Mouse (Mus musculus): ENCODE measurements around the gene Rad1.

Gene Rad1

DNA sequence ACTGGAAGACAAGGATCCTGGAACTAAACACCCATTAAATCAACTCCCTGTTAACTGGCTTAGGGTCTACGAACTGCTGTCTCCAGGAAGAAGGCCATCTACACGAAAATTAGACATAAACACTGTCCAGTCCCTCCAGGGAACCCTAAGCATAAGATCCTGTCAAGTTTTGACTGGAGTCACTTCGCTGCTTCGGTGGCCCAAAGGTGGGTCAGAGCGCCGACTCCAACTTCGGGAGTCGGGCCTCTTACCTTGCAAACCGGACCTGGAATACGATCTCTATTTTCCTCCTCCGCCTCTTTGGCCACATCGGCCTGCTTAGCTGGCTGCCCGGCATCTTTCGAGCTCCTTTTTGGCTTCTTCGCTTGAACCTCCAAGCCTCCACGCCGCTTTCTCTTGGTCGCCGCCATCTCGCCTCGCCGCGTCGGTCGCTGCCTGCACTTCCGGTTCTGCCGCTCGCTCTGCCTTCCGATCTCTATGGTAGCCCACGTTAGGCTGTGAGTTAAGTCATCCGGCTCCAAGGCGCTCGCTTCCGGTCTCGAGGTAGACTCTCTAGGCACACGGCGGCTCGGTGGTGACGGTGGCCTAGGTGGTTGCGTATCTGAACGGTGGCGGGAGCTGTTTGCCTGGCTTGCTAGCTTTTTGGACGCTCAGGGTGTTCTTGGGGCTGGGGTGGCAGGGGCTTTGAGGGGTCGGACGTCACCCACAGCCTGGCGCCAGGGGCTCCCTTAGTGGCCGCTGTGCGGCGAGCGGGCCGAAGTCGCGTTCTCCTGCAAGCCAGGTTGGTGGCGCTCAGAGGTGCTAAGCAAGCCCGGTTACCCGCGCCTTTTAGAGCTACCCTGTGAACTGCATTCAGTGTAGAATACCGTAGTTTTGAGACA lies at the start of gene Rad1, which contains the start of gene Brix1:
Gene Rad1, plus strand, starts transcription at position 535 of the 881 bp plus-strand sequence.
Gene Brix1, minus strand, starts transcription at position 464 of the 881 bp plus-strand sequence.
- in situ Hi-C loops (cut with MboI, MseI), result loop anchor here (25.0 kb wide), 1 partner anchor 1348 kb away; the partner anchor contains the start of gene Lmbrd2

DNA sequence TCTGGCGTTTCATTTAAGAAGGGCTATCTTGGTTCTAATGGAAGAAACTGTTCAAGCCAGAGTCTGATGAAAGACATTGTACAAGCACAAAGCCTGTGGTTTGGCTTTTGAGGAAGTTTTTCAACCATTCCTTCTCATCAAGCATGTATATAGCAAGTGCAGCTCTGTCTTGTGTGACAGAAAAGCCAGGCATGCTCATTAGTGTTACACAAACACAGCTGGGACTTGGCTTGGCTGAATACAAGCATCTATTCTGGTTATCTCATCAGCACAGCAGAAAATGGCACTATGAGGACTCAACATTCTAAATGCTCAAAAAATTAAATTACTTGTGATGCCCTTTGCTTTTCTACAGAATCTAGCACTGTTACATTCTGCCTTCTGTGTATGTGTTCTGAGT lies 48.9 kb upstream of the Rad1 start:
- in situ Hi-C loops (cut with MboI, MseI), result no loop called here

DNA sequence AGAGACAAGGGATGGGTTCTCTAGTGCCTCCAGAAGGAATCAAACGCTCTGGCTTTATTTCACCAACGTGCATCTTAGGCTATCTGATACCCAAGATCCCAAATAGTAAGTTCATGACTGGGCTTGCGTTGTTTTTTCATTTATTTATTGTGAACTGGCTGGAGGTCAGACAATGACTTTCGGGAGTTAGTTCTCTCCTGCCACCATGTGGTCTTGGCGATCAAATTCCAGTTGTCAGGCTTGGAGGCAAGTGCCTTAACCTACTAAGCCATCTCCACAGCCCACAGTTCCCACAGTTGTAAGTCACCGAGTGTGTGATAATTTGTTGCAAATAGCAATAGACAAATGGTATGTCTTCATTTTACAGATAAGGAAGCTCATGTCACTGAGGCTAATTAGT lies 45.9 kb upstream of the Rad1 start:
- in situ Hi-C loops (cut with MboI, MseI), result no loop called here

- in situ Hi-C loops (cut with MboI, MseI), result no loop called here
Measured at GRCm38 (mm10) chr15:10441493-10441892, 44.3 kb upstream of the Rad1 start.

DNA sequence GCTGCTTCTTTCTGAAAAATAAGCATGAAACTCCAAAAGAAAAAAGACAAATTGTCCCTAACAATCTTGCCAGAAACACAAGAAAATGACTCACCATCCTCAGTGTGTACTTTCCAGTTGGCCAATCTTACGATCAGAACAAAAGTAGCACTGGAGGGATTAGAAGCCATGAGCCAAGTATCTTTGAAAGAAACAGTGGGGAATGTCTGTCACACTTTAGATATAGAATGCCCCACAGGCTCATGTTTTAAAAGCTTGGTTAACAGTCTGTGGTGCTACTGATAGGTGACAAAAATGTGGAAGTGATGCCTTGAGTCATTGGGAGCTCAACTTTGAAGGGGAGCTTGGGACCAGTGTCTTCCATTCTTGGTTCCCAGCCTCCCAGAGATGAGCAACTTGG lies 43.5 kb upstream of the Rad1 start:
- in situ Hi-C loops (cut with MboI, MseI), result no loop called here

- in situ Hi-C loops (cut with MboI, MseI), result no loop called here
Measured at GRCm38 (mm10) chr15:10447102-10447501, 38.7 kb upstream of the Rad1 start.

DNA sequence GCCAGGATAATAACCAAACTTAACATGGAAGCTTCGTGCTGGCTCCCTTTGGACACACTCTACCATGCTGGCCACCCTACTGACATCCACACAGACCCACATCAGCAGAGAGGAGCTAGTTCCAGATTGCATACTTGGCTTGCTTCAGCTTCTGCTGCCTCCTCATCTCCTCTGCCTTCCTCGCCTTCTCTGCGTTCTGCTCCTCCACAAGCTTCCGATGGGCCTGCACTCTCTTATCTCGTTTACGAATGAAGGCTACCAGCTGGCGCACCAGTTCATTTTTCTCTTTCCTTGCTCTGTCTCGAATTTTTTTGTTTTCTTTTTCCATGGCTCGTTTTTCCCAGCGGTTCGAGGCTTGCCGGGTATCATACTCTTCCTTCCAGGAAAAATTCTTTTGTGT lies 24.8 kb upstream of the Rad1 start:
- in situ Hi-C loops (cut with MboI, MseI), result loop anchor here (10.0 kb wide), 1 partner anchor 914 kb away; no protein-coding TSS in a partner anchor

DNA sequence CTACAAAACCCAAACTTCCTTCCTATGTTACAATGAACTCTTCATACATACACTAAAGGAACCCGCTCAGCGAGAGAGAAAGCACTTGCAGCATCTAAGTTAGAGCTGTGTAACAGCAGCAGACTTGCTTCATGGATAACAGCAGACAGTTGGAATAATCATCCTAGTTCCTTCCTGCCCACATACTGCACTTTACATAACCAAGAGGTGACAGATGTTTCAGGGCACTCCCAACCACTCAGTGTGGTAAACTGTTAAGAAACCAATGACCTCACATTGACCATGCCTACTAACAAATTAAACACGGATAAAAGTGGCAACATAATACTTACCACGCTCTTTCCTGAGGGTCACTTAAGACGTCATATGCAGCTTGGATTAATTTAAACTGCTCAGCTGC lies 22.3 kb upstream of the Rad1 start:
- in situ Hi-C loops (cut with MboI, MseI), result loop anchor here (10.0 kb wide), 1 partner anchor 911 kb away; no protein-coding TSS in a partner anchor

DNA sequence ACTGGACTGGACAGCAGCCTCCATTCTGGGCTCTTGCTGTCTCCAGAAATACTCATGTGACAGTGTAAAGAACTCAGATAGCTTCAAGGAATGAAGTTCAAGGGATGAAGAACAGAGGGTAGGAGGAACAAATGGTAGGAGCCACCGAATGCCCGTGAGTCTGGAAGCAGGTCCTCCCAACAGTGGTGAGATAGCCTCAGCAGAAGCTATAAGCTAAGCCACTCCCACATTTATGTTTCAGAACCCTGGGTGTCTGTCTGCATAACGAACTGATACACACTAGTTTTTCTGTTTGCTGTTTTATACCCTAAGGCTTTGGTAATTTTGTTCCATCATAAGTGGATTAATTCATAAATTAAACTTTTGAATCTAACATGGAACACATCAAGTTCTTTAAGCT lies 21.1 kb upstream of the Rad1 start:
- in situ Hi-C loops (cut with MboI, MseI), result loop anchor here (10.0 kb wide), 1 partner anchor 910 kb away; no protein-coding TSS in a partner anchor

- in situ Hi-C loops (cut with MboI, MseI), result loop anchor here (10.0 kb wide), 1 partner anchor 906 kb away; no protein-coding TSS in a partner anchor
Measured at GRCm38 (mm10) chr15:10468761-10469160, 17.1 kb upstream of the Rad1 start.

DNA sequence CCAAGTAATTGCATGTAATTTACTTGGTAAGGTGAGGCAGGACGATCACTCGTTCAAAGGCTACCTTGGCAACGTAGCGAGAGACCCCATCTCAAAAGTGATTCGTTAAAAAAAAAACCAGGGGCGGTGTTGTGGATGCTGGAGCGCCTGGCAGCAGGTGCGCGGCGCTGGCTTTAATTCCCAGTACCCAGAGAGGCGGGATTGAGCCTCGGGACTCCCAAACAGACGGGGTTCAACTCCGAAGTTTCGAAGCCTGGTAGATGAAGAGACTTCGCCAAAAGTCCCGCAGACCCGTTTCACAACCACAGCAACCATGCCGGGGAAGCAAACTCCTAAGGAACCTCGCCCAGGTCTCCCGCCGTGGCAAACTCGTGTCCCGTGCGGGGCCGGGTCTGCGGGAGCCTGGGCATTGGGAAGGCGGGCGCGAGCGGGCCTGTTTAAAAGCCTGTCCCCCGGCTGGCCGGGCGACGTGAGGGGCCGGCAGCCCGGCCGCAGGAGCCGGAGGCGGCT lies 16.1 kb upstream of the Rad1 start:
- in situ Hi-C loops (cut with MboI, MseI), result loop anchor here (10.0 kb wide), 1 partner anchor 905 kb away; no protein-coding TSS in a partner anchor

DNA sequence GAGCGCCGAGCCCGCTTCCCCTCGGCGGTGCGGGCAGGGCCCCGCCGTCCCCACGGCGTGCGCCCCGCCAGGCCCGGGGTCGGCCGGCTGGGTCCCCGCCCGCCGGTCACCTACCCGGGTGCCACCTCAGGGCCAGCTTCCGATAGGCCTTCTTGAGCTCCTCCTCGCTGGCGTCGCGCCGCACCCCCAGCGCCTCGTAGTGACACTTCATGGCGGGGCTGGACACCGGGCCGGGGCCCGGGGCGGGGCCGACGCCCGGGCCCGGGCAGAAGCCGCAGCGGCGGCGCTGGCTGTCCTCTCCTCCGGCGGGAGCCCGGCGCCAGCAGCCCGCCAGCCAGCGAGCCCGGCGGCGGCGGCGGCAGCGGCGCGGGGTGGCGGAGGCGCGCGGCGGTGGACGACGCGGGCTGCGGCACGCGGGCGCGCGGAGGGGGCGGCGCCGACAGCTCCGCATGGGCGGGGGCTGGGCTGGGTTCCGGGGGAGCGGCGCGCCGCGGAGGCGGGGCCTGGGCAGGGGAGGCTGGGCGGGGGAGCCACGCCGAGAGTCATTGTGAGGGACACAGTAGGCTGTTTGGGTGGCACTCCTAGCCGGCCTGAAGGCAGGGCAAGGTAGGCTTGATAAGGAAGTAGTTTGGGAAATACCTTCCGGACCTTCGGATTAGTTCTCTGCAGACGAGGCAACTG lies 15.5 kb upstream of the Rad1 start, which contains the start of gene Dnajc21:
Gene Dnajc21, minus strand, starts transcription at position 366 of the 681 bp plus-strand sequence.
- in situ Hi-C loops (cut with MboI, MseI), result no loop called here

DNA sequence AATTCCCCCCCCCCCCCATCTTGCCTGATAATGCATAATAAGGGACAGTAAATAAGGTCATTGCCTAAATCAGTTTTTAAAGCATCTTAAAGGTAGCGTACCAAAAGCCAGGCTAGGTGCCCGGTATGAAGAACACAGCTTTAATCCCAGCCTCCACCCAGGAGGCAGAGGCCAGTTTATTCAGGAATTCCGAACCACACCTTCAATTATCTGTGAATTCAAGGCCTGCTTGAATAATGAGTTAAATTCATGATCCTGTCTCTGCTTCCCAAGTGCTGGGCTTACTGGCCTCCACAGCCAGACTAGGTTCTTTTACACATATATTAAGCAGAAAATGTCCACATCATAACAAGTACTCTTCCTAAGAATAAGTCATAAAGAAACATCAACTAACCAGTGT lies 14.9 kb upstream of the Rad1 start:
- in situ Hi-C loops (cut with MboI, MseI), result no loop called here

DNA sequence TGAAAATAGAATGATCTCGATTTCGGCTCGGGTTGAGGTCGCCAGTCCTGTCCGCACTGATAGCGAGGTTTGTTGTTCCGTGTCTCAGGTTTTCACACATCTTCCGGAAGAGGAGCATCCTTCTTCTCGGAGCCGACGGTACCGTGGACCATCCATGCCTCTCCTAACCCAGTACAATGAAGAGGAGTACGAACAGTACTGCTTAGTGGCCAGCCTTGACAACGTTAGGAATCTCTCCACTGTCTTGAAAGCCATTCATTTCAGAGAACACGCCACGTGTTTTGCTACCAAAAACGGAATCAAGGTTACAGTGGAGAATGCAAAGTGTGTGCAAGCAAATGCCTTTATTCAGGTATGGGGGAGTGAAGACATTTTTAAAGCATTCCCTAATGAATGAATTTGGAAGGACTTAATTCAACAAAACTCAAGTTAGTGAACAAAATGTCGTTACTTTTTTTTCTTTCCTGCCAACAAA lies 584 bp downstream of the Rad1 start:
- in situ Hi-C loops (cut with MboI, MseI), result loop anchor here (25.0 kb wide), 1 partner anchor 1349 kb away; the partner anchor contains the start of gene Lmbrd2

GRCm38 (mm10) chr15:10487246-10487645 lies 1.4 kb downstream of the Rad1 start:
- in situ Hi-C loops (cut with MboI, MseI), result loop anchor here (25.0 kb wide), 1 partner anchor 1350 kb away; the partner anchor contains the start of gene Lmbrd2

GRCm38 (mm10) chr15:10490101-10490500 lies 4.3 kb downstream of the Rad1 start:
- in situ Hi-C loops (cut with MboI, MseI), result loop anchor here (10.0 to 25.0 kb wide), 2 partner anchors 905 to 1353 kb away; partner anchors contain the start of genes Lmbrd2 and Tars

- in situ Hi-C loops (cut with MboI, MseI), result loop anchor here (5.0 to 25.0 kb wide), 3 partner anchors 496 to 1359 kb away; partner anchors contain the start of genes Lmbrd2 and Tars
Measured at GRCm38 (mm10) chr15:10495944-10496343, 10.1 kb downstream of the Rad1 start.

DNA sequence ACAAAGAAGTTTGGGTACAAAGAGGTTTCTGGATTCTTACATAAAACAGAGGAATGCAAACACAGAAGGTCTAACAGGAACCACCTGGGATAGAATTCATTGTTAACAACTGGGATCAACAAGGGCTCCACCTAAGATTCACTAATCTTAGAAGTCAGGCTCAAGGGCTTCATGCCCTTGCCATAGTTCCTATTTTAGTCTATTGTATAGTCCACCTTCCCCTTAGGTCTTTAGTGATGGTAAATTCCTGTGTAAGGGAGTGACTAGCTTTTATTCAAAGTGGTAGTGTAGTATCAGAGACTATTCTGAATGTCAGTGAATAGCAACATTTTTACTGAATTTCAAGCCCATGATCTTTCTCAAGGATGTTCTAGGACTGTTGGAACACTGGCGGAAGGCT lies 10.9 kb downstream of the Rad1 start:
- in situ Hi-C loops (cut with MboI, MseI), result loop anchor here (5.0 to 25.0 kb wide), 3 partner anchors 496 to 1359 kb away; partner anchors contain the start of genes Lmbrd2 and Tars

DNA sequence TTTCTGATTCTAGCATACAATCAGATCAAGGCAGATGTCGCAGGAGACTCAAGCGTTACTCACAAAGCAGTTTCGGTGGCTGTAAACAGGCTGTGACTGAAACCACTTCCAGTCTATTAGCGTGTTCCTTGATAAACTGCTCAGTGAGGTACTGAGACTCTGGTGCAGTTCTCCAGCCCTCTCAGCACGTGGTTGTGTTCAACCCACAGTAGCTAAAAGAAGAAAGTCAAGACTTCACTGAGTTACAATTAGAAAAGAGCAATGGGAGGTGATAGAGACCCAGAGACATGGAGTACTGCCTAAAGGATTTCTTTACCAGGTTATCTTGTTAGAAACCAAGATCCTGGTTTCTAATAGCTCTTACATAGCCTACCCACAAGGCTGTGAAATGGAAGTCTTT lies 13.8 kb downstream of the Rad1 start:
- in situ Hi-C loops (cut with MboI, MseI), result loop anchor here (5.0 to 25.0 kb wide), 3 partner anchors 493 to 1362 kb away; partner anchors contain the start of genes Lmbrd2 and Tars

DNA sequence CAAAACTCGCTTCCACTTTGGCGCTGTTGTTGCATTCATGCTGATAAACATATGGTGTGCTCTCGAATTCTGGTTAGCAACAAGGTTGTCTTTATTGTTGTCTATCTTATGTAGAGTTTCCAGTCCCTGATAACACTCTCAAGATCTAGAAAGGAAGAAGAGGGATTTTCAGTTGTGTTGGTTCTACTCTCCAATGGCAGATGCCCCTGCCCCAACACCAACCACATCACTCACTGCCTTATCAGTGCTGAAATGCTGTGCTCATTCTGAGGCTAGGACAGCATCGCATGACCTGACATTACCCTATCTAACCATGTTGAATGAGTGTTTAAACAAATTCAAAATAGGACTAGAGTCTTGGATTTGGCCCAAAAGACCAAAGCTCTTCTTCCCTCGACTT lies 14.2 kb downstream of the Rad1 start:
- in situ Hi-C loops (cut with MboI, MseI), result loop anchor here (25.0 kb wide), 1 partner anchor 387 kb away; no protein-coding TSS in a partner anchor

All from T-helper 2 cell (primary cell).